Mouse (Mus musculus) left cerebral cortex, adult 11 months (tissue): Measurements from ENCODE around the gene Tcta.
"Not testable (repeated sequence)": the region's sequence is repeated elsewhere in the genome, so short reads cannot be mapped to it uniquely, and the experiment has no call there.

Experiments used
- DNase-seq: peaks from one replicate; pipeline ENCODE4 v3.0.0; 2022; ENCODE audit warnings: low spot score

Tcta gene

DNA sequence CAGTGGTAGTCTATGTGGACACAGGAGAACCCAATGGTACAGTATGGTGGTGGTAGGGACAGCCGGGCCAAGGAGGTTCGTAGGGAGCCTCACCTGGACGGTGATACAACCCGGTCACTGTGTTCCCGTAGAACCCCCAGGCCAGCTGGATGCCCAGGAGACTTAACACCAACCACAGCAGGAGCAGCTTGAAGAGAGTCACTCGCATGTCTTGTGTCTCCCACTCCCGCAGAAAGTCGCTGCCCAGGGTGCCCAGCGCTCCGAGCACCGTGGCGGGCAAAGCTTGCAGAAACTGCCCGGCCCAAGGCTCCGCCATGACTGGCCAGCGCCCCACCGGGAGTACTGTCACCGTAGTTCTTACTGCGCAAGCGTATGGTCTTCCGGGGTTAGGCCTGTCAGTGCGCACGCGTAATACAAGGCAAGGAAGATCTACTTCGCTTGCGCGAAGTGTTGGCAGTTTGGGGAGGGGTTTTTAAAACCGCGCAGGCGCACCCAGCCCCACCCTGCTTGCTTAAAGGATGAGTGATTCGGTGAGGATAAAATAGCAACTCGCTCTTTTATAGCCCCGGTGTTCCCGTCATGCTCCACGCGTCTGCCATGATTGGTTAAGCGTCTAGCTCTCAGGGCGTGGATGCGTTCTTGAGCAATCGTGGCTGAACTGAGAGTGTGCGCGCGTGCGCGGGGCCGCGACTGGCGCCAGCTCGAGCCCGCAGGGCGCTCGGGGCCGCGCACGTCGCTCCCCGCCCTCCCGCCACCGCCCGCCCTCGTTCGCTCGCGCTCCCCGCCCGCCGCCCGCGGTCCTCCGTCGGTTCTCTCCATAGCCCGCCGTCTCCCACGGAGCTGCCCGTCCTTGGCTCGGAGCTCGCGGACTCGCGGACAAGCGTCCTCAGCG lies at the start of gene Tcta, which contains the start of gene Rhoa:
Gene Tcta (minus strand): TSS at position 532 of the 892 bp plus-strand sequence.
Gene Rhoa (plus strand): TSS at position 501 of the 892 bp plus-strand sequence.
- DNase-seq, result peak; percentile 100

GRCm38 (mm10) chr9:108349727-108350126 lies 43.8 kb upstream of the Tcta start:
- no peak for DNase-seq

DNA sequence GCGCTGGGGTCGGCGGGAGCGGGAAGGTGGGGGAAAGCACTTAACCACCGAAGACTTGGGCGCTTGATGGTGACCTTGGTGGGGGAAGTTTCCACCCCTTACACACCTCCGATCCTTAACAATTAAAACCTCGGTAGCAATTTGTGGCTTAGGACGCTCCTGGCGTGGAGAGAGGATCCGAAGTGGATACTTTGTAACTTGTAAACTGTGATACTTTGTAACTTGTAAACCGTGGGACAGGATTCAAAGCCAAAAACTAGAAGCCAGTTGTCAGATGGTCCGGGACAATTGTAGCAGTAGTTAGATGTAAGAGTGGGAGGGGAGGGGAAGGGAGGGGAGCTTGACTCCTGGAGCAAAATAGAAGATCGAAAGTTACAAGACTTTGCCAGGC lies 42.3 kb upstream of the Tcta start:
- no peak for DNase-seq

GRCm38 (mm10) chr9:108347540-108348289 lies 41.8 kb upstream of the Tcta start, which contains the start of gene Usp4:
Usp4 (plus strand) TSS chr9:108347853.
- DNase-seq, result peak; percentile 83

- no peak for DNase-seq
Measured at GRCm38 (mm10) chr9:108347024-108347423, 41.1 kb upstream of the Tcta start.

DNA sequence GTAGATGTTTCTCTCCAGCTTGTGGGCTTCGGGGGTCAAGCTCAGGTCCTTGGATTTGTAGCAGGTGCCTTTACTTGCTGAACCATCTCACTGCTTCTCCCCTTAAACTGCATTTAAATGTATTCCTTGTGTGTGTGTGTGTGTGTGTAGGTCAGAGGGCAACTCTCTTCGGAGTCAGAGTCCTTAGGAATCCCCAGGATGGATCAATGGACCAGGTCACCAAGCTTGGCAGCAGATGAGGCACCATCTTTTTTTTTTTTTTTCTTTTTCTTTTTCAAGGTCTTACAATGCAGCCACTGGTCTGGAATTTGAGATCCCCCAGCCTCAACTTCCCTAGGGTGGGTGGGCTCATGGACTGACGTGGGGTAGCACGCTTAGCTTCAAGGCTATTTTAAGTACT lies 38.5 kb upstream of the Tcta start:
- no peak for DNase-seq

DNA sequence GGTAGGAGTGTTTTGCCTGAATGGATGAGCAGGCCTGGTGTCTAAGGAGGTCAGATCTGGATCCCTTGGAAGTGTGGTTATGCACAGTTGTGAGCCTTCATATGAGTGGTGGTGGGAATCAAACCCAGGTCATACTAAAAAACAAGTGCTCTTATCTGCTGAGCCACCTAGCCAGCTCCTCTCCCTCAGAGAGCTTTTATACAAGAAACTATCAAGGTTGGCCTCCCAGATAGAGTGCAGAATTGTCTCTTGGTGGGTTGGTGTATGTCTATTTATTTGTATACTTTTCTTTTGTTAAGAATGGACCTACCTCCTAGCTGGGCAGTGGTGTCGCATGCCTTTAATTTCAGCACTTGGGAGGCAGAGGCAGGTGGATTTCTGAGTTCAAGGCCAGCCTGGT lies 37.9 kb upstream of the Tcta start:
- DNase-seq, result no peak

GRCm38 (mm10) chr9:108343331-108343730 lies 37.4 kb upstream of the Tcta start:
- DNase-seq, result no peak

- DNase-seq, result no peak
Measured at GRCm38 (mm10) chr9:108342301-108342831, 36.4 kb upstream of the Tcta start.

- DNase-seq, result no peak
Measured at GRCm38 (mm10) chr9:108341801-108342200, 35.8 kb upstream of the Tcta start.

DNA sequence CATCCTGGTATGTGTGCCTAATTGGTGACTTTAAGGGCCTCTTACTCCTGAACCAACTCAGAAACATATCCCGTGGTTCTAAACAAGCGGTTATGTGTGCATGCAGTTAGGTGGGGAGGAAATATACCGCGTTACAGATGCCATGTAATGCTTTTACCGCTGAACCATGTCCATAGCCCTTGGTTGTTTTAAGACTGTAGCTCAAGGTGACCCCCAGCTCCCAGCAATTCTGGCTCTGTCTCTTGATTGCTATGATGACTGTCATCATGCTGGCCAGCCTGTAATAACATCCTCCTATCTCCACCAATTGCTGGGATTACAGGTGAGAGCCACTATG lies 35.1 kb upstream of the Tcta start:
- DNase-seq, result no peak

DNA sequence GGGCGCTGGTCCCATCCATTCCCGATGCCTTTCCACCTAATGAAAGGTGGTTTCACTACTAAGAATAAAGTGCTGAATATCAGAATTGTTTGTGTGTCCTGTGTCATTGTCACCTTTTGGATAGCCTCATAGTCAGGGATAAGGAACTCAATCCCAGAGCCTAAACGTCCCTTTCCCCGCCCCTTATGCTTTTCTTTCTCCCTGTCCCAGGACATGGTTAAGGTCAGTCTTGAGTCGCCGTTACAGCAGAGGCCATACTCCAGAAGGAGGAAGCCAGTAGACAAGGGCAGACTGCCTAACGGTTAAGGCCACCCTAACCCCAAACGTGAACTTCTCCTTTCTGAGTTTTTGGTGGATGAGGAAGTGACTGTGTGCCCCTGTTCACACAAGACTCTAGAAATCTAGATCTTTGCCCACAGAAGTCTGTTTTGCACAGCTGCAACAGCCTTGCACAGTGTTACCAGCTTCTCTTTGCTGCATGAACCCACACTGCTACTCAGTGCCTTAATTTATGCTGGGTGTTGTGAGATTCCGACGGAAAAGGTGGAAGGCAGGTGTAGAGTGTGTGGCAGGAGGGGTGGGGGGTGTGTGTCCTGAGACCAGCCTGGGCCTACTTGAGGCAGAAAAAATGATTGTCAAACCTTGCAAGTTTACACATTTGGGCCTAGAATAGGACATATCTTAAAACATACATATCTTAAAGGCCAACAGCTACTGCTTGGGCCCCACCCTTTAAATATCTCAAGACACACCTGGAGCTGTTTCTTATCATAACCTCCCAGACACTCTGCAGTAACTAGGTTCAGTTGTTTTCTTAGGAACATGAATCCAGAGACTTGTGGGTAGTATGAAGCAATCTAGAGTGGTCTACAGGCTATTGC lies 34.5 kb upstream of the Tcta start:
- no peak for DNase-seq

DNA sequence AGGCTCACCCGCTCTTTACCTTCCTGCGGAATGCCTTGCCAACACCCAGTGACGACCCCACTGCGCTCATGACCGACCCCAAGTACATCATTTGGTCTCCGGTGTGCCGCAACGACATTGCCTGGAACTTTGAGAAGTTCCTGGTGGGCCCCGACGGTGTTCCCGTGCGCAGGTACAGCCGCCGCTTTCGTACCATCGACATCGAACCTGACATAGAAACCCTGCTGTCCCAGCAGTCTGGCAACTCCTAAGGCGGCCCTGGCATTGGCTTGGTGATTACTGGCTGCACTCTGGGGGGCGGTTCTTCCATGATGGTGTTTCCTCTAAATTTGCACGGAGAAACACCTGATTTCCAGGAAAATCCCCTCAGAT lies 33.9 kb upstream of the Tcta start:
- DNase-seq, result no peak

GRCm38 (mm10) chr9:108338886-108339781 lies 33.2 kb upstream of the Tcta start, which contains the start of gene Gpx1:
Gpx1 (plus strand) TSS chr9:108338903.
- peak; percentile 83 for DNase-seq

DNA sequence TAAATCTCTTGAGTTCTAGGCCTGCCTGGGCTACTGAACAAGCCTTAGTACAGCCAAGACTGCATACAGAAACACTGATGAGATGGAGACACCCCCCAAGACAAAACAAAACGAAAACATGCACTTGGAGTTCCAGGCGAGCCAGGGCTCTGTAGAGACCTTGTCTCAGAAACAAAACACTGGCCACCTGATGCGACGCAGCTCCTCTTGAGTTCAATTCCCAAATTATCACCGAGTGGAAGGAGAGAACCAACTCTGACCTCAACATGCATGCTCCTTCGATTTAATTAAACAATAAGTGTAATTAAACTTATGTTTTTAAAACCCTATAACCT lies 32.6 kb upstream of the Tcta start:
- no peak for DNase-seq

DNA sequence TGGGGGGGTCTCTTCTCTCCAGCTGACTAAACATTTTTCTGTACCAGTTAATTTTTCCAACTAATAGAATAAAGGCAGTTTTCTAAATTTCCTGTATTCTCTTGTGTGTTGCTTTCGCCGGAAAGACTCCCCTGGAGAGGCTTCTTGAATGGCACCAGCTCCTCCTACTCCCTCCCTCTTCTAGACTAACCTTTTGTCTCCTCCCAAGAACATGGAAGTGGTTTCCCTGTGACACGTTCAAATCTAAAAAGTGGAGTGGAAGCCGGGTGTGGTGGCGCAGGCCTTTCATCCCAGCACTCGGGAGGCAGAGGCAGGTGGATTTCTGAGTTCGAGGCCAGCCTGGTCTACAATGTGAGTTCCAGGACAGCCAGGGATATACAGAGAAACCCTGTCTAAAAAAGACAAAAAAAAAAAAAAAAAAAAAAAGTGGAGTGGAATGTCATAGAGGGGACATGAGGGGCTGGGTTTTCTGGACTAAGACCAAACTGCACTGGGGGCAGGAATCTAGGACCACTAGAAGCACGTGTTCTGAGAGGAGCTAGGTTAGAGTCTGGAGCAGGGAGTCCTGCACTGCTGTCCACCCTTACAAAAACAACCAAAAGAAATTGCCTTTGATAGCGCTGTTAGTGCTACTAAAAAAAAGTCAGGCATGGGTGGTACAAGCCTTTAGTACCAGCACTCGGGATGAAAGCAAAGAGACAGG lies 32.0 kb upstream of the Tcta start:
- no peak for DNase-seq

- DNase-seq, result no peak
Measured at GRCm38 (mm10) chr9:108325811-108326210, 19.9 kb upstream of the Tcta start.

DNA sequence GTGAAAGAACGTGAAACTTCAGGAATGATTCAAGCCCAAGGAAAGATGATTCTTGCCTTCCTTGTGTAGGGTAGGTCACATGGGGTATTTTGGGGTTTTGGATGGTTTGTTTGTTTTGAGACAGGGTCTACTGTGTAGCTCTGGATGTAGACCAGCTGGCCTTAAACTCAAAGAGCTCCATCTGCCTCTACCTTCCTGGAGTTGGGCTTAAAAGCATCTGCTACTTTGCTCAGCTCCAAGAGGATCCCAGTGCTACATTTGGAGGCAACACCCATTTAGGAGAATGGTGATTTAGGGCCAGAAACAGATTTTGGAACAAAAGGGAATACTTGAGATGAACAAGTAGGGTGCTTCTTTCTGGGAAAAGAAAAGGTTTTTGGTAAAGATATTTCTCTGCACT lies 18.8 kb upstream of the Tcta start:
- DNase-seq, result no peak

DNA sequence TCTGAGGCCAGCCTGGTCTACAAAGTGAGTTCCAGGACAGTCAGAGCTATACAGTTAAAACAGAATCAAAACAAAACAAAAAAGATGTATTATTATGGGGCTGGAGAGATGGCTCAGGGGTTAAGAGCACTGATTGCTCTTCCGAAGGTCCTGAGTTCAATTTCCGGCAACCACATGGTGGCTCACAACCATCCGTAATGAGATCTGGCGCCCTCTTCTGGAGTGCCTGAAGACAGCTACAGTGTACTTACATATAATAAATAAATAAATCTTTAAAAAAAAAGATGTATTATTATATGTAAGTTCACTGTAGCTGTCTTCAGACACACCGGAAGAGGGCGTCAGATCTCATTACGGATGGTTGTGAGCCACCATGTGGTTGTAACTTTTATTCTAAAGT lies 16.1 kb upstream of the Tcta start:
- not testable (repeated sequence) for DNase-seq

- DNase-seq, result no peak
Measured at GRCm38 (mm10) chr9:108318462-108318861, 12.5 kb upstream of the Tcta start.
